Mouse (Mus musculus) lung, postnatal 10 days (tissue): ENCODE measurements around the gene Faf1.

Experiments used
- DNase-seq: peaks from one replicate; pipeline ENCODE4 v3.0.0; 2021

Gene Faf1

GRCm38 (mm10) chr4:109676218-109677215 lies at the start of gene Faf1:
Faf1 (plus strand) TSS chr4:109676588.
- peak; percentile 99 for DNase-seq

DNA sequence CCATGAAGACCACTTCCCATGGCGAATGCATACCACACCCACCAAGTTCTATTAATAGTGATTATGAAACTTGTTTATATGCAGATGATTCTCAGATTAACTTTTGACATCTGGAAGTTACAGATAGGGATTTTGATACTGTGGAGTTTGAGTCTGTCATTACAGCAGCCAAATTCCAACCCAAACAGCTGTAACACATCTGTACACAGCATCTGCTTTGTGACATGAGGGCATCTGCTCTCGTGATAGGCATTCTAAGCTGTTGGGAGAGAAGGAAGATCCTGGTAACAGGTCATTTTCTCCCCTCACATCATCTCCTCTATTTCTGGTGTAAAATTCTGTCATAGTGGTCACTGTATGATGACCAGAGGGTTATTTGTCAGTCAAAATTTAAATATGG lies 46.2 kb upstream of the Faf1 start:
- peak; percentile 61 for DNase-seq

DNA sequence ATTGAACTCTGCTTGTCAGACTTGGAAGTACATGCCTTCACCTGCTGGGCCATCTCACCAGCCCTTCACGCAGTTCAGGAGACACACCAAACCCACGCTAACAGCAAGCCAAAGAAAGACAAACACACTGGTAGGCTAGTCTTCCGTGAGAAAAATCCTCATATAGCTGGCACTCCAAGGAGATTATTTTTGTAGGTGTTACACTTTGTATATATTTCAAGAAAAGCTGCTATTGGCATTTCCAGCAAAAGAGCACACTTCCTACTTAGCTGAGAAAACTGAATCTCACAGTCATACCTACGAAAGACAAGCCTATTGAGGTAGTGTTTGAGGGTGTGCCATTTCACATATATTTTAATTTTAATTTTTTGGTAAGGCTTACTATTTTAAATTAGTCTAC lies 45.4 kb upstream of the Faf1 start:
- no peak for DNase-seq

DNA sequence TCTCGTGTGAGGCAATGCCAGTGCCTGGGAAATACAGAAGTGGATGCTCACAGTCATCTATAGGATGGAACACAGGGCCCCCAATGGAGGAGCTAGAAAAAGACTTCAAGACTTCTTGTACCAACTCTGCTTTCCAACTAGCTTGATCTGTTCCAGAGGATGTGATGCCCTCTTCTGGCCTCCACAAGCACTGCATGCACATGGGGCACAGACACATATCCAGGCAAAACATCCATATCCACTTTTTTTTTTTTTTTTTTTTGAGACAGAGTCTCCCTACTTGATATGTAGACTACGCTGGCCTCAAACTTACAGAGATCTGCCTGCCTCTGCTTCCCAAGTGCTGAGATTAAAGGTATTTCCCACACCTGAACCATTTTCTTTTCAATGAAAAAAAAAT lies 41.4 kb upstream of the Faf1 start:
- peak; percentile 30 for DNase-seq

GRCm38 (mm10) chr4:109639356-109639755 lies 37.0 kb upstream of the Faf1 start:
- DNase-seq: no peak

DNA sequence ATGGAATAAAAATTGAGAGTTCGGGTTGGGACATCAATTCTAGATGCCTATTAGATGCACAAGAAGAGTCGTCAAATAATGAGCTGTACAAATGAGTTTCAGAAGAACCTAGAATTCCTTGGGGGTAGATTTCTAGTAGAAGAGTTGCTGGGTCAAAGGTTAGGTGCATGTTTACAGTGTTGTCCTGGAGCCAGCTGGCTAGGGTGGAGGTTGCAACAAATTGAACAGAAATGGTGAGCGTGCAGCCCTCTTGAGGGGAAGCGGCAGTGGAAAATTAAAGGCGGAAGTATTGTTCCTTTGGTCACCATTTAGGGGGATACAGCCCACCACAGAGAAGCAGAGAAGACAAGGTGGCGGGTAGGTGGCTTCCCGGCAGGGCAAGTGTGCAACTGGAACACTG lies 36.2 kb upstream of the Faf1 start:
- DNase-seq: peak; percentile 79

DNA sequence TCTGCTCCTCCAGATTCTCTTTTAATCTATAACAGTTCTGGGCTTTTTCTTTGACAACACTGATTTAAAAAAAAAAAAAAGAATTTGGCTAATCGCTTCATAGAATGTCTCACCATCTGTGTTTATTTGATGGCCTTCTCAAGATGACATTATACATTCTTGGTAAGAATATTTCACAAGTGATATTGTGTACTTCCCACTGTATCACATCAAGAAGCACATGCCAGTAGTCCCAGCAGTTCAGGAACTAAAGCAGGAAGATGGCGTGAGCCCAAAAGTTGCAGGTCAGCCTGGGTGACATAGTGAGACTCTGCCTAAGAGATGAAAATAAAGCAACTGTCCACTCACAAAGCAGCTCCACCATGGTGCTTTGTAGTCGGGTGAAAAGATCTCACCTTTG lies 34.9 kb upstream of the Faf1 start:
- peak; percentile 88 for DNase-seq

GRCm38 (mm10) chr4:109647281-109647680 lies 29.1 kb upstream of the Faf1 start:
- DNase-seq: no peak

DNA sequence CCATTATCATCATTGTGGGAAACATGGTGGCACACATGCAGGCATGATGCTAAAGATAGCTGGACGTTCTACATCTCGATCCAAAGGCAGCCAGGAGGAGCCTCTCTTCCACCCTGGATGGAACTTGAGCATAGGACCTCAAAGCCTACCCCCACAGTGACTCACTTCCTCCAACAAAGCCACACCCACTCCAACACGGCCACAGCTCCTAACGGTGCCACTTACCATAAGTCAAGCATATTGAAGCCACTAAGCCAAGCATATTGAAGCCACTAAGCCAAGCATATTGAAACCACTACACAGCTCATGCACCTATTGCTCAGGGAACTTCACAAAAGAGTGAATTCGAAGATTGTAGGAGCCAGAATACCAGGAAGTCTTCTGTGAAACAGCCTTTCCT lies 27.1 kb upstream of the Faf1 start:
- no peak for DNase-seq

DNA sequence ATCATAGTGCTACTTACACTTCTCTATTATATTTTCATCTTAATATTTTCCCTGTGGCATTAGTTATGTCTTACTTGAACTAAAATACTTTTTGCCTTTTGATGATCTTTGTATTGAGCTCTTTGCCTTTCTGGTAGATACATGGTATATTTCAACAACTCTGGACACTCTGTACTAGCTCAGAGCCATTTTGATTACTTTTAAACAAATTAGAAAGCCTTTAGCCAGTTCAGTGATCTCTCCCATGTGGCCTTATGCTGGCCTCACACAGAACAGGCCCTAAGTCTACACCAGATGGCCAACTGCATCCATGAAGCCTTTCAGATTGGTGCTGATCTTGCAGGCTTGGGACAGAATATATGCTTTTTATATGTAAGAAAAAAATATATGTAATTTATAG lies 23.1 kb upstream of the Faf1 start:
- DNase-seq: no peak

- no peak for DNase-seq
Measured at GRCm38 (mm10) chr4:109654701-109655100, 21.7 kb upstream of the Faf1 start.

GRCm38 (mm10) chr4:109655738-109656137 lies 20.6 kb upstream of the Faf1 start:
- DNase-seq: no peak

- DNase-seq: no peak
Measured at GRCm38 (mm10) chr4:109656301-109656700, 20.1 kb upstream of the Faf1 start.

GRCm38 (mm10) chr4:109657021-109657850 lies 19.2 kb upstream of the Faf1 start:
- DNase-seq: peak; percentile 56

GRCm38 (mm10) chr4:109657851-109658500 lies 18.4 kb upstream of the Faf1 start:
- DNase-seq: peak; percentile 33

GRCm38 (mm10) chr4:109658826-109659225 lies 17.6 kb upstream of the Faf1 start:
- DNase-seq: no peak

DNA sequence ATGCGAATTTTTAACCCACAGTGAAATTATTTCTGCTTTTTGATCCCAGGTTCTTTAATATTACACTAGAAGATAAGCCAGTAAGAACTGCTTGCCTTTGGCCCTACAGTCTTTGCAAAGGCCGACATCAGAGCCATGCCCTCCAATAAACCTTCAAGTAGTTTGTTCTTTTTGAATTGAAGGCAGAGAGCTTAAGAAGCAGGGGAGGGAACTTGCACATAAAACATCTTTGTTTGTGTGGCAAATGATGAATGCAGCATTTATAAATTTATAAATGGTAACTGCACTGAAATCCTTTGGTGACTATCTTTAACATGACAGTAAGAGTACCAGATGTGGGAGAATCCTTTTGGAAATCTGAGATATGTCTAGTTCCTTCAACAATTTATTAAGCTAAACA lies 16.8 kb upstream of the Faf1 start:
- DNase-seq: no peak

DNA sequence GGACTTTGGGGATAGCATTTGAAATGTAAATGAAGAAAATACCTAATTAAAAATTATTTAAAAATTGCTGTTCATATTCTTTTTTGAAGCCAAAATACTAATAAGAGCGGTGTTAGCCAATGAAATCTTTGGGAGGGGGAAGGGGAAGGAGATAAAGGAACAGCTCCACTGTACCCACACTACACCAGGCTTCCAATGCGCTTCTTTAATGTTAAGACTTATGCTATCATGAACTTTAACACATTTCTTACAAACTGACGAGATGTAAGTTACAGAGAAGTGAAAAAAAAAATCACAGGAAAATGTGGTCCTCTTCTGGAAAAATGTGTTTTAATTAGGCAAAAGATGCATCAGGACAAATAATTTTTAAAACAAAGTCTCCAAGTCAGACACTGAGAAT lies 15.8 kb upstream of the Faf1 start:
- DNase-seq: no peak

DNA sequence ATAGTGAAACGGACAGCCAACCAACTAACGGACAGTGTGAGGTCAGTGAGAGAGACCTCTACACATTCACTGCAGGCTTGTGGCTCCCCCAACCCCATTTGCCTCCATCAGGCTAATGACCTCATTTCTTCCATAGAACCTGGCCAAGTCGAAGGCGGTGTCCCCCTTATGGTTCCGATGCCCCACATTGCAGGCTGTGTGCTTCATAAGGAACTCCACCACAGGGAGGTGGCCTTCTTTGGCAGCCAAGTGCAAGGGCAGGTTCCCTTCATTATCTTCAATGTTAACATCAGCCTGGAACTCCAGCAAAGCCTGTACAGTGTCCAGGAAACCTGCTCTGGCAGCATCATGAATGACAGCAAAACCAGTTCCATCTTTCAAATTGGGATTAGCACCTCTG lies 15.2 kb upstream of the Faf1 start:
- DNase-seq: no peak

GRCm38 (mm10) chr4:109662271-109662670 lies 14.1 kb upstream of the Faf1 start:
- DNase-seq: no peak

DNA sequence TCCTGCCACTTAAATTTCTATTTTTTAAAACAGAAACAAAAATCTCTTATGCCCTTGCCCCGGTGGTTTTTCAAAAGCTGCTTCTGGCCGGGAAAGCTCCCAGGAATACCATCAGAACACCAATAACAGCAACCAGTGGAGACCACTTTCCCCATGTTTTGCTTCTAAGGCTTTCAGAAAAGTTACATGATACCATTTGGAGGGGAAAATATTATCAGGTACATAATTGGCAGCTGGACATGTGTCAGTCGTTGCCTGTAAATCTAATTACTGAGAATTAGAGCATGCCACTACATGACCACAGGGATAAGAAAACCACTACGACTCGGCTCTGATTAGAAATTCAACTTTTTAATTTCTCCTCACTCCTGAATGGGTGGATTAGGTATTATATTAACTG lies 12.3 kb upstream of the Faf1 start:
- DNase-seq: no peak

GRCm38 (mm10) chr4:109665101-109665981 lies 11.0 kb upstream of the Faf1 start:
- peak; percentile 92 for DNase-seq
